Mouse (Mus musculus) liver, embryonic 14.5 days (tissue): ENCODE results near the gene Tfap2e.

ENCODE experiments used
- CTCF ChIP-seq: IDR thresholded peaks from 2 replicates; pipeline ENCODE4 v1.5.1; 2016; ENCODE audit warnings: antibody characterized with exemption, low read depth, control low read depth
- EP300 ChIP-seq: IDR thresholded peaks from 2 replicates; pipeline ENCODE4 v1.6.1; 2016; ENCODE audit warnings: antibody characterized with exemption, low read depth

DNA sequence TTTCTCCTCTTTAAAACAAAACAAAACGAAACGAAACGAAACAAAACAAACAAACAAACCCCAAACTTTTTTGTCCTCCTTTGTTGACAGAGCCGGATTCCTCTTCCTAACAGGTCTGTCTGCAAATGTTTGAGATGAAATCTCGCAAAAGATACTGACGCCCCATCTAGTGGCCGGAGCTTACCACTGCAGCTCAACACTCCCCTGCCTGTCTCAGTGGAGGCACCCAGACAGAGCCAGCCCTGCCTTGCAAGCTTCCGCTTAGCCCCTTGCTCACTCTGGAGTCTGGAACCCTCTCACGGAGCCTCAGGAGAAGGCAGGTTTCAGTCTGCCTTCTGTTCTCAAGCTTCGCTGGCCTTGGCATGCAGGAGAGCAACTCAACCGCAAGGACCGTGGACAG, 5.4 kb upstream of the Tfap2e start:
- TF ChIP-seq EP300 = no peak
- TF ChIP-seq CTCF = peak; percentile 90
